Mouse (Mus musculus): ENCODE measurements around the gene Pola1. TPM values are rescaled to one million over a fixed set of nuclear protein-coding genes. Genes with fewer than 3 reads are reported as not detected.

The Pola1 gene
- polyA plus RNA-seq, 1 experiment, result 0.61 TPM

GRCm38 (mm10) chrX:93292031-93292430 is 339.9 kb downstream of the Pola1 start:
- TF ChIP-seq CTCF (IDR thresholded peaks at IDR 0.05; ENCODE audit: extremely low read depth, insufficient read depth, insufficient read length, insufficient replicate concordance) (no peak), POLR2A (IDR thresholded peaks at IDR 0.05; ENCODE audit: low read depth, low read length) (no peak)
- H3K4me3 ChIP-seq (ENCODE audit: extremely low read depth, insufficient read depth, insufficient read length), result no peak overlapping the region
- WGBS, result 30% methylated on average over 6 of the region's 6 CpGs
- peaks cover 4% of the 10 kb centered on the region for H3K4me1 ChIP-seq (ENCODE audit: control insufficient read depth, insufficient read depth, insufficient read length)
- H3K36me3 ChIP-seq (ENCODE audit: control insufficient read depth, insufficient read depth, low read length), result no peaks in the 10 kb centered on the region
- DNase-seq (ENCODE audit: low read depth in 1 of 2, low spot score in 2 of 2), result no peak
- no peak overlapping the region for H3K27ac ChIP-seq (ENCODE audit: insufficient read depth, low read length)
- H3K27me3 ChIP-seq (ENCODE audit: control insufficient read depth, insufficient read depth, low read length), result peaks cover 16% of the 10 kb centered on the region

GRCm38 (mm10) chrX:93289851-93290380 is 342.0 kb downstream of the Pola1 start:
- TF ChIP-seq CTCF (IDR thresholded peaks at IDR 0.05; ENCODE audit: extremely low read depth, insufficient read depth, insufficient read length, insufficient replicate concordance) (no peak), POLR2A (IDR thresholded peaks at IDR 0.05; ENCODE audit: low read depth, low read length) (no peak)
- Histone ChIP-seq H3K27me3 (ENCODE audit: control insufficient read depth, insufficient read depth, low read length) (peaks cover 17% of the 10 kb centered on the region), H3K4me1 (ENCODE audit: control insufficient read depth, insufficient read depth, insufficient read length) (peaks cover 6% of the 10 kb centered on the region), H3K36me3 (ENCODE audit: control insufficient read depth, insufficient read depth, low read length) (no peaks in the 10 kb centered on the region), H3K27ac (ENCODE audit: insufficient read depth, low read length) (no peak overlapping the region), H3K4me3 (ENCODE audit: extremely low read depth, insufficient read depth, insufficient read length) (no peak overlapping the region)
- no peak for DNase-seq (ENCODE audit: low read depth in 1 of 2, low spot score in 2 of 2)
- 26% methylated on average over 12 of the region's 12 CpGs for WGBS

GRCm38 (mm10) chrX:93289076-93289475 is 342.9 kb downstream of the Pola1 start:
- WGBS, result 22% methylated on average over 34 of the region's 37 CpGs
- no peak for DNase-seq (ENCODE audit: low read depth in 1 of 2, low spot score in 2 of 2)
- TF ChIP-seq POLR2A (IDR thresholded peaks at IDR 0.05; ENCODE audit: low read depth, low read length) (no peak), CTCF (IDR thresholded peaks at IDR 0.05; ENCODE audit: extremely low read depth, insufficient read depth, insufficient read length, insufficient replicate concordance) (no peak)
- no peaks in the 10 kb centered on the region for H3K36me3 ChIP-seq (ENCODE audit: control insufficient read depth, insufficient read depth, low read length)
- H3K27ac ChIP-seq (ENCODE audit: insufficient read depth, low read length), result no peak overlapping the region
- peak overlapping the region; percentile 27; the same call in 1 of the 2 replicates for H3K4me3 ChIP-seq (ENCODE audit: extremely low read depth, insufficient read depth, insufficient read length)
- H3K4me1 ChIP-seq (ENCODE audit: control insufficient read depth, insufficient read depth, insufficient read length), result peaks cover 5% of the 10 kb centered on the region
- H3K27me3 ChIP-seq (ENCODE audit: control insufficient read depth, insufficient read depth, low read length), result peaks cover 14% of the 10 kb centered on the region

- Histone ChIP-seq H3K4me3 (ENCODE audit: extremely low read depth, insufficient read depth, insufficient read length) (peak overlapping the region; percentile 27; the same call in 1 of the 2 replicates), H3K27me3 (ENCODE audit: control insufficient read depth, insufficient read depth, low read length) (peaks cover 14% of the 10 kb centered on the region)
These were observed 343.6 kb downstream of the Pola1 start for GRCm38 (mm10) chrX:93288339-93288738.

GRCm38 (mm10) chrX:93286291-93286893 is 345.6 kb downstream of the Pola1 start, which contains the start of gene Arx:
Gene Arx (plus strand): TSS chrX:93286445.
- WGBS, result 35% methylated on average over 31 of the region's 31 CpGs
- H3K36me3 ChIP-seq (ENCODE audit: control insufficient read depth, insufficient read depth, low read length), result no peaks in the 10 kb centered on the region
- TF ChIP-seq POLR2A (IDR thresholded peaks at IDR 0.05; ENCODE audit: low read depth, low read length) (no peak), CTCF (IDR thresholded peaks at IDR 0.05; ENCODE audit: extremely low read depth, insufficient read depth, insufficient read length, insufficient replicate concordance) (no peak)
- no peak within 1 kb of the TSS for H3K4me3 ChIP-seq (ENCODE audit: extremely low read depth, insufficient read depth, insufficient read length)
- no peak within 1 kb of the TSS for H3K27ac ChIP-seq (ENCODE audit: insufficient read depth, low read length)
- DNase-seq (ENCODE audit: low read depth in 1 of 2, low spot score in 2 of 2), result peak; percentile 9 to 49
- H3K4me1 ChIP-seq (ENCODE audit: control insufficient read depth, insufficient read depth, insufficient read length), result peaks cover 5% of the 10 kb centered on the region
- peaks cover 12% of the 10 kb centered on the region for H3K27me3 ChIP-seq (ENCODE audit: control insufficient read depth, insufficient read depth, low read length)

More at GRCm38 (mm10) chrX:93288339-93288738, 343.6 kb downstream of the Pola1 start:
- Histone ChIP-seq H3K36me3 (ENCODE audit: control insufficient read depth, insufficient read depth, low read length) (no peaks in the 10 kb centered on the region), H3K4me1 (ENCODE audit: control insufficient read depth, insufficient read depth, insufficient read length) (peaks cover 5% of the 10 kb centered on the region), H3K27ac (ENCODE audit: insufficient read depth, low read length) (no peak overlapping the region)
- TF ChIP-seq CTCF (IDR thresholded peaks at IDR 0.05; ENCODE audit: extremely low read depth, insufficient read depth, insufficient read length, insufficient replicate concordance) (no peak), POLR2A (IDR thresholded peaks at IDR 0.05; ENCODE audit: low read depth, low read length) (no peak)
- WGBS, result 28% methylated on average over 22 of the region's 37 CpGs
- DNase-seq (ENCODE audit: low read depth in 1 of 2, low spot score in 2 of 2), result no peak

- 26% methylated on average over 10 of the region's 10 CpGs for WGBS
- Histone ChIP-seq H3K27ac (ENCODE audit: insufficient read depth, low read length) (no peak overlapping the region), H3K4me3 (ENCODE audit: extremely low read depth, insufficient read depth, insufficient read length) (no peak overlapping the region), H3K27me3 (ENCODE audit: control insufficient read depth, insufficient read depth, low read length) (peaks cover 14% of the 10 kb centered on the region), H3K36me3 (ENCODE audit: control insufficient read depth, insufficient read depth, low read length) (no peaks in the 10 kb centered on the region), H3K4me1 (ENCODE audit: control insufficient read depth, insufficient read depth, insufficient read length) (peaks cover 5% of the 10 kb centered on the region)
- no peak for DNase-seq (ENCODE audit: low read depth in 1 of 2, low spot score in 2 of 2)
- no peak for TF ChIP-seq CTCF (IDR thresholded peaks at IDR 0.05; ENCODE audit: extremely low read depth, insufficient read depth, insufficient read length, insufficient replicate concordance)
- TF ChIP-seq POLR2A (IDR thresholded peaks at IDR 0.05; ENCODE audit: low read depth, low read length), result no peak
These were observed 346.9 kb downstream of the Pola1 start for GRCm38 (mm10) chrX:93285091-93285490.

GRCm38 (mm10) chrX:93281756-93282155 is 350.2 kb downstream of the Pola1 start:
- TF ChIP-seq POLR2A (IDR thresholded peaks at IDR 0.05; ENCODE audit: low read depth, low read length) (no peak), CTCF (IDR thresholded peaks at IDR 0.05; ENCODE audit: extremely low read depth, insufficient read depth, insufficient read length, insufficient replicate concordance) (no peak)
- Histone ChIP-seq H3K36me3 (ENCODE audit: control insufficient read depth, insufficient read depth, low read length) (no peaks in the 10 kb centered on the region), H3K27me3 (ENCODE audit: control insufficient read depth, insufficient read depth, low read length) (peaks cover 3% of the 10 kb centered on the region), H3K4me3 (ENCODE audit: extremely low read depth, insufficient read depth, insufficient read length) (no peak overlapping the region), H3K27ac (ENCODE audit: insufficient read depth, low read length) (no peak overlapping the region), H3K4me1 (ENCODE audit: control insufficient read depth, insufficient read depth, insufficient read length) (peaks cover 2% of the 10 kb centered on the region; the same call in 1 of the 2 replicates)
- no peak for DNase-seq (ENCODE audit: low read depth in 1 of 2, low spot score in 2 of 2)
- 56% methylated on average over 5 of the region's 5 CpGs for WGBS
